Mouse (Mus musculus): ENCODE measurements around the gene Nxph3.

The Nxph3 gene

DNA sequence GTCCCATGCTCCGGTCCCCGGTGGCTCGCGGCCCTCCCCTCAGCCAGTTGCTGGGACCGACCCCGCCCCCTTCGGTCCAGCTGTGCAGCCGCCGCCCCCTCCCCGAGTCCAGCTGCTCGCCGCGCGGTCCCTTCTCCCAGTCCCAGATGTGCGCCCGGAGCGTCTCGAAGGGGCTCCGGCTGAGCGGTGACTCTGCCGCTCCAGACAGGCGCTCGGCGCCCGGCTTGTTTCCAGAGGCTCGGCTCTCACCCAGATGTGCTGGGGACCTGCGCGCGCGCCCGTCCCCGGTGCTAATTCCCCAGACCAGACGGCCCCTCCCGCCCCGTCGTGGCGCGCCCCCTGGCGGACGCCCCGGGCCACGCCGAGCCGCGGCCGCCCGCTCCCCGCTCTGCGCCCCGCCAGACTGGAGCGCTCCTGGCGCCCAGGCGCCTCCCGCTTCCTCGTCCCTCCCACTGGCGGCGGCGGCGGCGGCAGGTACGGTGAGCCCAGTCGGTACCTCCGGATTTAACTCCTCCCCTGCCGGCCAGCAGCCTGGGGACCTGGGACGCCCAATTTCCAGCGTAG is at the start of gene Nxph3:
TSS of gene Nxph3 (minus strand) at position 273 of the 564 bp plus-strand sequence.
- DNase-seq (ENCODE audit: low spot score in 2 of 2) = no peak

- no peak for DNase-seq (ENCODE audit: low spot score in 2 of 2)
These were observed 49.5 kb upstream of the Nxph3 start for GRCm38 (mm10) chr11:95563849-95564248.

DNA sequence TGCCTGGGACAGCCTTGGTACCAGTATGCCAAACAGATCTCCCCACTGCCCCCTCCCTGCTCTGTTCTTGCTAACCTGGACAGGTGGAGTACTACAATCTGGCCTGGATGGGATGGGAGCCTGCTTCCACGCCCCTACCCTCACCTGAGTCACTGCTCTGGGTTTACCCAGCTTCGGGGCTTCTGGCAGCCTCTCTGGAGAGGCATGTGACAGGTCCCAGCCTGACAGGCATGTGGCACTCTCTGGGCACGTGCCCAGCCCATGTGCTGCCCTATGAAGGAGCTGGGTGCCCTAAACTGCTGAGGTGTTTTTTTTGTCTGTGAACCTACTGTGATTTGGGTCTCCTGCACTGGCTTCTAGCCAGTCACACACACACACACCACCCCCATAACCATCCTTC is 46.4 kb upstream of the Nxph3 start:
- no peak for DNase-seq (ENCODE audit: low spot score in 2 of 2)

DNA sequence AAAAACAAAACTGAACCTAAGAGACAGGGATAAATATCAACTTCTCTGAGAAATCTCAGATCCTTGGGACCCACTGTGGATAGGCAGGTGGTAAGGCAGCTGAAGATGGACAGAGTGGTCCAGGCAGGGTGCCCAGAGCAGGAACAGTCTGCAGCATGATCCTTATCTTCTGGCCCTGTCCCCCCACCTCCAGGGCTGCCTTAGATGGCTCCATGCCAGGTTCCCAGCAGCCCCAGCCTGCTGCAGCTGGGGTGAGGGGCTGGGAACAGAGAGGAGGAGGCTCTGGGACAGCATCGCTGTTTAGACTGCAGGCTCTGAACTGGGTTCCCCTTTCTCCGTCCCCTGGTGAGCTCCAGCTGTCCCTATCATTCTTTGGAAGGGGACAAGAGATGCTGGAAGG is 45.4 kb upstream of the Nxph3 start:
- DNase-seq (ENCODE audit: low spot score in 2 of 2) = no peak

GRCm38 (mm10) chr11:95557719-95558118 is 43.3 kb upstream of the Nxph3 start:
- no peak for DNase-seq (ENCODE audit: low spot score in 2 of 2)

GRCm38 (mm10) chr11:95557032-95557431 is 42.7 kb upstream of the Nxph3 start:
- no peak for DNase-seq (ENCODE audit: low spot score in 2 of 2)

GRCm38 (mm10) chr11:95555279-95555678 is 40.9 kb upstream of the Nxph3 start:
- no peak for DNase-seq (ENCODE audit: low spot score in 2 of 2)

GRCm38 (mm10) chr11:95550301-95551021 is 36.1 kb upstream of the Nxph3 start:
- no peak for DNase-seq (ENCODE audit: low spot score in 2 of 2)

DNA sequence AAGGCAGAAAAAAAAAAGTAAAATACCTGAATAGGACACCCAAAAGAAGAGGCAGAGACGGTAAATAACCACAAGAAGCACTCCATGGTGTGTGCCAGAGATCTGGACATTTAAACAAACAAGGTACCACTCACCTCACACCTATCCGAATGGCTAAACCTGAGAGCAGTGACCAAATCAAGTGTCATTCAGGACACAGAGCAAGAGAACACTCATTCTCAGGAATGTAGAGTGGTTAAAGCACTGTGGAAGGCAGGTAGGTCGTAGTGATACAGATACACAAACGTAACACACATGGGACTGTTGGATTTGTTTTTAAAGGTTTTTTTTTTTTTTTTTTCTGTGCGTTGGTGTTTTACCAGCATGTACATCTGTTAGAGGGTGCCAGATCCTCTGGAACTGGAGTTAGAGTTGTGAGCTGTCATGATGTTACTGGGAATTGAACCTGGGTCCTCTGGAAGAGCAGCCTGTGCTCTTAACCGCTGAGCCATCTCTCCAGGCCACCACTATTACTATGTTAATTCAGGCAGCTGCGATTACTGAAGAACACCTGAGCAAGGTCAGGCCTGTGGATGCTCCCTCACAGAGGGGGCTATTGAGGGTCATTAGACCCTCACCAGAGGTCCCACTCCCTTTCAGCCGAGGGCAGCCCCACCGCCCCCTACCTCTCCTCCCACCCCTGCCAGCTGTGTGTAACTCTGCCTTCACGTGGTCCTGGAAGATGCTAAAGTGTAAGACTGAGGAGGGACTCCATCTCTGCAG is 31.8 kb upstream of the Nxph3 start:
- no peak for DNase-seq (ENCODE audit: low spot score in 2 of 2)

- DNase-seq (ENCODE audit: low spot score in 2 of 2) = no peak
These were observed 30.4 kb upstream of the Nxph3 start for GRCm38 (mm10) chr11:95544546-95545327.

- no peak for DNase-seq (ENCODE audit: low spot score in 2 of 2)
These were observed 26.4 kb upstream of the Nxph3 start for GRCm38 (mm10) chr11:95540637-95541385.

DNA sequence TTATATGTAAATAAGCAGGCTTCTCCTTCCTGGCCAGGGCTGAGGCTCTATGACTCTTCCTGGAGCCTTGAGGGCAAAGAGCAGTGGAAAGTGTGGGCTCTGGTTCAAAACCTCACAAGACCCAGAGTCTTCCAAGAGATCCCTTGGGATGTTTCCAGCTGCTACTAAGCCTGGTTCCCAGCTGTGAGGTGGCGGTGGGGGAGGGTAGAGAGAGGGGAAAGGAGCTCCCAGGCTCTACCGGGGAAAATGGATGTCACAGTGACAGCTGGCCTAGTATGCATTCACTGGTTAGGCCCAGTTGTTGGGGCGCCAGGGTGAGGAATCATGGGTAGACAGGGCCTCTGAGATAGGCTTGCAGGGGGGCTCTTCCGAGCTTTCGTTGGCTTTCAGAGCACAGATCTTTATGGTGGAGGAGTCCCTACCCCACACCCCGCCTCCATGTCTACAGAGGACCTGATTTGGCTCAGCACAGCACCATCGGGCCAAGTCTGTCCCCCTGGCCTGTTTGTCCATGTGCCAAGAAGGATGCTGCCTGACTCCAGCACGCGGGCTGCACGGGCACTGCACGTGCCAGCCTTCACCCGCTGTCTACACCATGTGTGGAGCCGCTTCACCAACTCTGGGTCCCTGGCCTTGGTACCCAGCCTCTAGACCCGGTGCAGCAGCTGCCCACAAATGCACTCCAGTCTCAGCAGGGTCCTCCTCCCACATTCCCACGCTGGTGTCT is 24.2 kb upstream of the Nxph3 start:
- no peak for DNase-seq (ENCODE audit: low spot score in 2 of 2)

DNA sequence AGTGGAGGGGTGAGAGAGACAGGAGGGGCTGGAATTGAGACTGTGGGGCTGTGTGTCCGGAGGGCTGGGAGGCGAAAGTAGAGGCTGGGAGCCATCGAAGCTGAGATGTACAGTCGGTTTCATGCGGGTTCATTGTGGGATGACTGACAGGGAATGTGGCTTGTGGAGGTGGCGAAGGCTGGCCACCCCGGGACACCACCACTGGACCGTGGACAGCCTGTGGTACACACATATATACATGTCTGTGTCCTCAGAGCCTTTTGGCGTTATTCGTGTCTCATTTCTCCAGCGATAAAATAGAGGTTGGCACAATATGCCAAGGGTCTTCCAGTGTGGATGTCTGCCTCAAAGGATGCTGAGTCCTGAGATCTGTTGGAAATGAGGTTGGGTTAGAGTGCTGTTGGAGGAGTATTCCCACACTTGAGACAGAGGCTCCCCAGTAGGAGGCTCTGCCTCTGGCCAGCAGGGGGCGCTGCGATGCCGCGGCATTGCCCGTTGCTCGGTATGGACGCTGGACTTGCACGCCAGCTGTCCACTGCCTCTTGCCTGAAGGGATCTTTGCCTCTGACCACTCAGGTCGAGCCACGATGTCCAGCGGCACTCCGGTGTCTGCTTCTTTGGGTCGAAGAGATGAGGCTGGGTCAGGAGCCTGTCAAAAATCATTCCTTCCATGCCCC is 19.3 kb upstream of the Nxph3 start:
- peak; percentile 55 to 83 for DNase-seq (ENCODE audit: low spot score in 2 of 2)

DNA sequence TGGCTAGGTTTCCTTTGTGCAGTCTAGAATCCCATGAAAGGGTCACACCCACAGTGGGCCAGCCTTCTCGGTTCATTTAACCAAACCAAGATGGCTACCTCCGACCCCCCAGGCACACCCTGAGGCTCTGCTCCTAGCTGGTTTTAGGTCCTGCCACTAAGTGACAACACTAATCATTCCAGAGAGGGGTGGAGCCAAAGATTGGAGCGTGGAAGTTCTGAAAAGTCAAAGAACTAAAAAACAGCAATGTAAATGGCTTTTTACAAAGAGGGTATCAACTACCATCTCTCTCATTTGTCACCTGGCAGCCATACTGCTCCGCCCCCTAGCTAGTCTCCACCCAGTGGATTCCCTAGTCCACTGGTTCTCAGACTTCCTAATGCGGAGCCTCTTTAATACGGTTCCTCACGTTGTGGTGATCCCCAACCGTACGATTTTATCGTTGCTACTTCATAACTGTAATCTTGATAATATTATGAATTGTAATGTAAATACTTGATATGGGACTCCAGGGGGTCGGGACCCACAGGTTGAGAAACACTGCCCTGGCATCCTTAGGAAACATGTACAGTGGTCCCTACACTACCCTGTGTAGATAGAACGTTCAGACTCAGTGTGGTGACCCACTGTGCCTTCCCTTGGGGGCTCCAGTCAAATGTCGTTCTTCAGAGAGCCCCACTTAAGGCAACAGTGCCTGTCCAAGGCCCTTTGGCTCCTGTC is 18.1 kb upstream of the Nxph3 start:
- no peak for DNase-seq (ENCODE audit: low spot score in 2 of 2)

DNA sequence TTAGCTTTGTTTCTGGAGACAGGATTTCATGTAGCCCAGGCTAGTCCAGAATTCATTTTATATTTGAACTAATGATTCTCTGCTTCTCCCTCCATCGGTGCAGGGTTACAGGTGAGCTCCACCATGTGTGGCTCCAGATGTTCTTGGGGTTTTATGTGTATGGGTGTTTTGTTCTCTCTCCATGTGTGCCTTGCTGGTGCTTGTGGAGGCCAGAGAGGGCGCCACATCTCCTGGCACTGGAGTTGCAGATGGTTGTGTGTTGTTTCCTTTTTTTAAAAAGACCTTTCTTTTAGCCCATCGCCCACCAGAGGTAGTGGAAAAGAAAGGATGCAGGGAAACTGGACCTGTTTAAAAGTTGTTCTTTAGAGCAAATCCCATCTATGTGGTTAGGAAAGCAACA is 13.9 kb upstream of the Nxph3 start:
- DNase-seq (ENCODE audit: low spot score in 2 of 2) = no peak

GRCm38 (mm10) chr11:95527307-95527706 is 12.9 kb upstream of the Nxph3 start:
- no peak for DNase-seq (ENCODE audit: low spot score in 2 of 2)

DNA sequence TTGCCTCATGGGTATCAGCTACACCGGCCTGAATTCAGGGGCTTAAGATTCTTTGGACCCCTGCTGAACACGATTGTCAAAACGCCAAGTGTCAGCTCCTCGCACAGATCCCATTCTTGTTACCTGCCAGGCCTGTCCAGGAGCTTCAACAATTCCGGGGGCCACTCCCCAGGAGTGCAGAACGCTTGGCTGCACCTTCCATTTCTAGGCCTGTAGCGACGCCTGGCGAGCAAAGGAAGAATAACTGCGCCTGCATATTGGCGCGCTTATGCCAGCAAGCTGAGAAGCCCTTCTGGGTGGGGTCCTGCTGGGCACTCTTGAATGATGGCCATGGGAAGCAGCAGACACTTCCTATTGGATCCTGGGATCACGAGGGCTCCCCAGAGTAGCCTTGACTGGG is 7.2 kb upstream of the Nxph3 start:
- peak in 1 of 2 experiments; percentile 78 for DNase-seq (ENCODE audit: low spot score in 2 of 2)

DNA sequence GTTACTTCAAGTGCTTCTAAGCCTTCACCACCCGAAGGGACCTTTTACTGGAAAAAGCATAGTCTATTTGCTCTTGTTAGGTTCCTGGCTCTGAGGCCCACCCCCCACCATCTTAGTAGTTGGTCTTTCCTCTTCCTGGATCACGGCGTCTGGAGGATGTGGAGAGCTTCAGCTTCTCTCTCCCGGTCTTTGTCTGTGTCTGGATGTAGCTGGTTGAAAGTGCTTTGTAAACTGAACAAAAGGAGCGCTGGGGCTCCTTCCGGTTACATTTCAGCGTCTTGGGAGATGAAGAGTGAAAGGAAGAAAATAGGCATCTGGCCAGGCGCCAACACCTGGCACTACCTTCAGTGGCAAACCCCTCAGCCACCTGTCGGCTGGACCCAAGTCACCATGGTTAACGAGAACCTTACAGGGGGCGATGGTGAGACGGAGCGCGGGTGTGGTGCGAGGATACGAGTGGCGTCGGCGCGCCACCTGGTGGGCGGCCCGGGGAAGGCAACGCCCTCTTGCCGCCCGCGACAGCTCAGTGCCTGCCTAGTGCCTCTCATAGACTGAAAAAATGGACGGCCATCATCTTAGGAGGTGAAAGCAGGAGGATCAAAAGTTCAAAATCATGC is 6.2 kb upstream of the Nxph3 start:
- peak; percentile 70 to 83 for DNase-seq (ENCODE audit: low spot score in 2 of 2)

- no peak for DNase-seq (ENCODE audit: low spot score in 2 of 2)
These were observed 5.6 kb upstream of the Nxph3 start for GRCm38 (mm10) chr11:95519996-95520395.
